Mouse (Mus musculus) thymus, postnatal 36 days (tissue): ENCODE measurements at regions not wholly inside any gene's neighbourhood (a gene's known extent, or its start where the extent isn't known, plus 50 kb on each side); places are given as distances from the start of the nearest gene placed in this dataset.
A peak's percentile ranks its signal among the peaks of the same experiment; 100 is the strongest.

Experiments used
- DNase-seq, 2 experiments: peaks; one replicate each; pipeline ENCODE4 v3.0.0; 2022; ENCODE audit warnings: mixed read lengths in 2 of 2

GRCm38 (mm10) chr2:147926861-147927260, 119.9 kb downstream of the Foxa2 start:
- DNase-seq: no peak

GRCm38 (mm10) chr2:147907341-147907740, 139.4 kb downstream of the Foxa2 start:
- no peak for DNase-seq

DNA sequence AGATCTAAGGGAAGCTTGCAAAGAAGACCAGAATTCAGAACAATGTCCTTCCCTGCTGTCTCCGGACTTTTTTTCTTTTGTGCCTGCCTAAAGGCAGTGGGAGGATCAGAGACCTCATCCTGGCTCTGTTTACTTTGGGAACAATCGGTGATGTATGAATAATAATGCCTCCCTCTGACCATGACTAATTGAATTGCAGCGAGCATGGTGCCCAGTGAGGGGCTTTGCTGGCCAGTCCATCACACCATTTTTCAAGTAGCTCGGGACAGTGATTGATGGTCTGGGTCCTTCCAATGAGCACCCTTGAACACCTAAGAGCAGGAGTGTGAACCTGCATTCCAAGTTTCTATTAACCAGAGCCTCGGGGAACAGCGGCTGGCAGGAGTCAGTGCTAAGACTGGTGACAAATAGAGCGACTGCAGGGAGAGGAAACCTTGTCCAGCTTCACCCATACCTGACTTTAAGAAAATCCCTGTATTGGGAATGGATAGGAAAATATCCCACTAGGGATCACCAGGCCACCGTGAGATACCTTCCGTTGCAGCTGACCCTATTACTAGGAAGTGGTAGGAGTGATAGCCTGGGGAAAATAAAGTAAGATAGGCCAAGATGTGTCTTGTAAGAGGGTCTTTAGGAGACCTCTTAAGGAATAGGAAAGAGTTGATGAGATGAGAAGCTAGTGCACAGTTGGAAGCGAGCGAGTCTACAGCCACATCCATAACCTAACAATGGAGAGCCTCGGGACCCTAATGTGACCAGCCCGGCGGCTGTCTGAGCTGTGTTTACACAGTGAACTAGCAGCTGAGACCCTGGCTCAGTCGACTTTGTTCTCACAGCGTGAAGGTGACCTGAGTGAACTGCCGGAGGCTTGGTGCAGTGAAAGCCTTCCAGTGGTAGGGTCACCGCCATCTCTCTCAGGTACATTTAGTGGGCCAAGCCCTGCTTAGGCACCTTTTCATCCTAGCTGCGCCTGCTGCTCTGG, 140.7 kb downstream of the Foxa2 start:
- no peak for DNase-seq

- no peak for DNase-seq
Observed at GRCm38 (mm10) chr2:147905118-147905517, 141.7 kb downstream of the Foxa2 start.

- DNase-seq: no peak
Observed at GRCm38 (mm10) chr2:147899236-147899635, 147.5 kb downstream of the Foxa2 start.

DNA sequence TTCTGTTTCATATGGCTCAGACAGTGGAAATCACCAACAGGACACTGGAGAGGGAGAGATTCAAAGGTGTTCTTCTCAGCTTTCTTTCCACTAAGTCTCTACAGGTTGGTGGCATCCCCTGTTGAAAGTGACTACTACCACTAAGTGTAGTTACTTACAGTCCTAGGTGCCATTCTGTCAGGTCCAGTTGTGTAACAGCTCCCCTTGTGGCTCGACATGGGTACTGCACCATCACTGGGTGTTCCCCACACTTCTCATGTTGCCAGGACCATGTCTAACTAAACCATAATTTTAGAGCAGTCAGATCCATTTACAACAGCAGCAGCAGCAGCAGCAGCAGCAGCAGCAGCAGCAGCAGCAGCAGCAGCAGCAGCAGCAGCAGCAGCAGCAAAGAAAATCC, 151.1 kb downstream of the Foxa2 start:
- peak; percentile 4 to 11 for DNase-seq

GRCm38 (mm10) chr2:147894213-147894612, 152.6 kb downstream of the Foxa2 start:
- DNase-seq: no peak

GRCm38 (mm10) chr2:147886191-147886590, 160.6 kb downstream of the Foxa2 start:
- DNase-seq: no peak

DNA sequence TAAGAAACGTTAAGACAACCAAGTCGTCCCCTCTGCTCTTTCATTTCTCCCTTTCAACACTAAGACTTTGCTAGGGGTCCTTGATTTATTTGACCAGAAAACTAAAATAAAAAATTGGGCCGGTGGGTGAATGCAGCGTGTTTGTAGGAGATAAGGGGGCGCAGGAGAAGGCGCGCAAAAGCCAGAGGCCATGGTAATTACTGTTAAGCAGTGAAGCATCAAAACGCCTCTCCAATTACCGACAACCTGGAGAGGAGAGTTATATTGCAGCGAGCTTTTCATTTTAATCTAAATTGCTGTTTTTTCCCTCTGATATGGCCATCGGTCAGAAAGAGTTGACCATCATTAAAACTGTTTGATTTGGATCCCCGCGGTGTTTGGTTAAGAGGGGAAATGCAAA, 168.9 kb downstream of the Foxa2 start:
- no peak for DNase-seq

DNA sequence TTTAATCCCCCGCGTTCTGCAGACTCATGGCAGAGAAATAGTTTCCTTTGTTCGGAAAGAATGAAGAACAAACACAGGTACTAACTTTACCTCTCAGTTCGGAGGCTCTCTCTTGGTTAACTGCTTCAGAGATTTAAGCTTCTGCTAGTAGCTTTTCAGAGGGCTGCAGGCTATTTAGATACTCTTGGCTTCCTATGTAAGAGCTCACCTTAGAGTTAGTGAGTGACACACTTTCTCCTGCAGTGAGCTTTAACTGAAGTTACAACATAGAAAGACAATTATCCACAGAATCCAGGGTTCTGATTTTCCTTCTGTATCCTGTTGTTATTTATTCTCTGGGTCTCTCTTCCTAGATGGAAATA, 169.2 kb downstream of the Foxa2 start:
- DNase-seq: no peak

DNA sequence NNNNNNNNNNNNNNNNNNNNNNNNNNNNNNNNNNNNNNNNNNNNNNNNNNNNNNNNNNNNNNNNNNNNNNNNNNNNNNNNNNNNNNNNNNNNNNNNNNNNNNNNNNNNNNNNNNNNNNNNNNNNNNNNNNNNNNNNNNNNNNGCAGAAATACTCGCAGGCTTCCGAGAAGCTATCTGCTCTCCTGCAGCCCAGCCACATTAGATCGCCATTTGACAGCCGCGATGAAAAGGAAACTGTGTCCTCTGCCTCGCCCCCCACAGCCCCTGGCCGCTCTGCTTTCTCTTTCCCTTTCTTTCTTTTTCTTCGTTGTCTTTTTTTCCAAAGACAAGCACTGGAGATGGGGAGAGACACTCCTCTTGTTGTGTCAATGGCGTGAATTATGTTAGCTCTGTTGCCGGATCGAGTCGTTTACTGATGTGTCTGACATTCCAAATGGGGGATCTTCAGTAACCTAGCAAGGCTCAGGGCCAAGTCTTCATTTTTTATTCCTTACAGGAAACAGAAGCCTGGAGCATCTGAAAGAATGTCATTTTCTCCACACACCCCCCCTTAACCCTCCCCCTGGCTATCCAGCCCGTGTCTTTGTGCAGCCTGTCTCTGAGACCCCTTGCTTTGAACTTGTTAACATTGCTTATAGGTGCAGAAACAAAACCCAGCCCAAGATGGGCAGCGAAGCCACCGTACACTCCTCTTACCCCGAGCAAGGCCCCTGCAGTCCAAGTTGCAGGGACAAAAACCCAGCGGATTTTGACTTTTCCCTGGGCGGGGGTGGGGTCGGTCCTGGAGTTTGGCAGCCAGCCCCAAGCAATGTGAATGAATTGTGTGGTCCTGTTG, 169.8 kb downstream of the Foxa2 start:
- DNase-seq: no peak

- DNase-seq: no peak
Observed at GRCm38 (mm10) chr2:147872972-147873371, 173.8 kb downstream of the Foxa2 start.

- no peak for DNase-seq
Observed at GRCm38 (mm10) chr2:147851186-147851802, 195.5 kb downstream of the Foxa2 start.

- DNase-seq: no peak
Observed at GRCm38 (mm10) chr2:147846968-147847749, 199.6 kb downstream of the Foxa2 start.

DNA sequence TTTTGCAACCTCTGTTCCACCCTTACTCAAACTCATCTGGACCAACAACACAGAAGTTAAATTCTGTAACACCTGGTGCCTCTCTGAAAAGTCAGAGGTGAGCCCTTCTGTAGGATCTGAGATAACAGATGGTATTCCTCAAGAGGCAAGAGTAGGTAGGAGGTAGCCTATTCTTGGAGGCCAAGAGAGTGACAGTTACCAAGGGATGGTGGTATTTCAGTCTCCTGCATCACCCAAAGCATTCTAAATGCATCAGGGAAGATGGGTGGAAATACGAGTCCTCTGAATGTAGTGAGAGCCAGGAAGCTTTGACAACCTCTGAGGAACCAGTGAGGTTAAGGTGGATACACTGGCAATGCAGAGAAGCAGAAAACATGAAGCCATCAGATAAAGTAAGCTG, 201.5 kb downstream of the Foxa2 start:
- DNase-seq: no peak

GRCm38 (mm10) chr2:147840936-147841335, 205.8 kb downstream of the Foxa2 start:
- DNase-seq: no peak

GRCm38 (mm10) chr2:147838613-147839012, 208.2 kb downstream of the Foxa2 start:
- no peak for DNase-seq

GRCm38 (mm10) chr2:147830551-147830950, 216.2 kb downstream of the Foxa2 start:
- DNase-seq: no peak

- no peak for DNase-seq
Observed at GRCm38 (mm10) chr2:147816951-147817350, 229.8 kb downstream of the Foxa2 start.

DNA sequence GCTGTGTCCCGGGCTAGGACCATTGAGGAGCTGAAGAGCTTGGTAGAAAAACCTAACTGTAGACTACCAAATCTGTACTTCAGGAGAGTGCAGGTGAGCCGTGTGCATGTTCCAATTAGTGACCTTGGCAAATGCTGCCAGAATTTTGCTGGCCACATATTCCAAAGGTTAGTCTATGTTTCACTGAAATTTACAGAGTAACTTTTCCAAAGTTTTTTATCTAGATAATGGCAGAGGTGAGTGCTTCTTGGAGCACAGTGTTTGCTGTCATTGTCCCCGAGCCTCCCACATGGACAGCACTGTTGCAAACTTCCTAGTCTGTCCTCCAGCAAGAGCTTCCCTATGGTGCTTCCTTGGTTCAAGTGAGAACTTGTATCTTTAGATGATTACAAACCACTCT, 232.5 kb downstream of the Foxa2 start:
- no peak for DNase-seq

- no peak for DNase-seq
Observed at GRCm38 (mm10) chr2:147813516-147813915, 233.3 kb downstream of the Foxa2 start.

DNA sequence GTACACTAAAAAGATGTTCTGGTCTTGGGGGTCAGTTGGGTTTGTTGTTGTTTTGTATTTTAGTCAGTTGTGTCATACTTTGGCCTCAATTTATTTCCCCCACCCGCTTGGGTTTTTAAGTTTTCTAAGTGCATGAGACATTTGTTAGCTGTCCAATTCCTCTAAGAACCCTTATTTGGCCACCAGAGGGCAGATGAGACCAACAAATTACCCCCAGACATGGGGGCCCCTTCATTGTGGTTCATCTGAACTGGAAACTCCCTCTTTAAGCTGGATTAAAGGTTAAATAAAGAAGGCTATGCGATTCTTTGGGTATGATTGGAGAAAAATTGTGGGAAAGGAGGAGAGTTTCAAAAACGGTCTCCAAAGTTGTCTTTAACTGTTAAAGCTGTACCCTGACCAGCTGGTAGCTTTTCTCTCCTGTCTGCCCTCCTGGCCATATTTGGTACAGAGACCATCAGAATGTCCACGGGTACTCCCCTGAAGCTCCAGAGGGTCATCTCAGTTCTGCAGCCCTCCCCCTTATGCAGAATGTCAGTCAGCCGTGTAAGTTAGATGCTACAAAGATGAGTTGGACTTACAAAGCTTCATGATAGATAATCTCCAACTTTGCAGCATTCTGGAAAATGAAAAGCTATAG, 238.6 kb downstream of the Foxa2 start:
- no peak for DNase-seq
